Mouse (Mus musculus): ENCODE results near the gene Rab21. TPM values are rescaled to one million over a fixed set of nuclear protein-coding genes. Genes with fewer than 3 reads are reported as not detected.
"Not testable (repeated sequence)": the region's sequence is repeated elsewhere in the genome, so short reads cannot be mapped to it uniquely, and the experiment has no call there.

The Rab21 gene
- polyA plus RNA-seq, 1 experiment from 2014 or later: 3.0 TPM

DNA sequence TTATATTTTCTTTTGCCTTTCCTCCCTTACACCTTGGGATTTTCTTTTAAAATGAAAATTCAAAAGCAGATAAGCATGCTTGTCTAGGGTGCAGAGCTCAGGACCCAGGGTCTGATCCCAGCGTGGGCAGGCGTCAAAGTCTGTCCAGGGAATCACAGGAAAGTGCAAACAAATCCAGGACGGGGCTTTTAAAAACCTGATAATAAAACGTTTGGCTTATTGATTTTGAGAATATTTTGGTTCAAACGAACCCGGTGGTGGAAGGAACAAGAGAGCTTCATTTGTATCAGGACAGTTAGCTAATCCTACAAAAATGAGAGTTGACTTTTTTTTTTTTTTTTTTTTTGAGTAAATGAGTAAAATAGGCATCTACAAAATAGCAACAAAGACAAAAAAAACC lies 32.7 kb upstream of the Rab21 start:
- Histone ChIP-seq H3K9me3 (peaks cover 3% of the 10 kb centered on the region; the same call in 1 of the 2 replicates), H3K36me3 (replicated peaks) (peaks cover 24% of the 10 kb centered on the region), H3K4me3 (no peak overlapping the region), H3K4me1 (peaks cover 7% of the 10 kb centered on the region; the same call in 1 of the 2 replicates), H3K27me3 (ENCODE audit: poor library complexity, severe bottlenecking) (no peaks in the 10 kb centered on the region), H3K27ac (no peak overlapping the region)
- no peak for DNase-seq (ENCODE audit: extremely low spot score, low spot score)
- WGBS: 87% methylated on average over 6 of the region's 6 CpGs

DNA sequence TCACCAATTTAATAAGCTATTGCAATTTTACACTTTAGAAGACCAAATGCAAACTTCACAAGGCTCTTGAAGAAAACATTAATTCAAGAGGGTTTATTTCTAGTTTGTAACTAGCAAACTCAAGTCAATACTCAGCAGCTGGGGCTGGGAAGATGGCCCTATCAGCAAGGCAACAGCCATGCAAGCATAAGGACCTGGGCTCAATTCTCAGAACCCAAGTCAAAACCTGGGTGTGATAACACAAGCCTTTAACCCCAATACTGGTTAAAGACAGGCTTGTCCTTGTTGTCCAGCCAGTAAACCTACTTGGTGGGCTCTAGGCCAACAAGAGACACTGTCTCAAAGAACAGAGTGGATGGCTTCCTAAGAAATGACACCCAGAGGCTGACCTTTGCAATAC lies 31.1 kb upstream of the Rab21 start:
- H3K9me3 ChIP-seq: peaks cover 3% of the 10 kb centered on the region; the same call in 1 of the 2 replicates
- H3K27me3 ChIP-seq (ENCODE audit: poor library complexity, severe bottlenecking): no peaks in the 10 kb centered on the region
- no peak overlapping the region for H3K27ac ChIP-seq
- H3K4me3 ChIP-seq: no peak overlapping the region
- DNase-seq (ENCODE audit: extremely low spot score, low spot score): no peak
- H3K4me1 ChIP-seq: peaks cover 7% of the 10 kb centered on the region; the same call in 1 of the 2 replicates
- H3K36me3 ChIP-seq (replicated peaks): peaks cover 36% of the 10 kb centered on the region

DNA sequence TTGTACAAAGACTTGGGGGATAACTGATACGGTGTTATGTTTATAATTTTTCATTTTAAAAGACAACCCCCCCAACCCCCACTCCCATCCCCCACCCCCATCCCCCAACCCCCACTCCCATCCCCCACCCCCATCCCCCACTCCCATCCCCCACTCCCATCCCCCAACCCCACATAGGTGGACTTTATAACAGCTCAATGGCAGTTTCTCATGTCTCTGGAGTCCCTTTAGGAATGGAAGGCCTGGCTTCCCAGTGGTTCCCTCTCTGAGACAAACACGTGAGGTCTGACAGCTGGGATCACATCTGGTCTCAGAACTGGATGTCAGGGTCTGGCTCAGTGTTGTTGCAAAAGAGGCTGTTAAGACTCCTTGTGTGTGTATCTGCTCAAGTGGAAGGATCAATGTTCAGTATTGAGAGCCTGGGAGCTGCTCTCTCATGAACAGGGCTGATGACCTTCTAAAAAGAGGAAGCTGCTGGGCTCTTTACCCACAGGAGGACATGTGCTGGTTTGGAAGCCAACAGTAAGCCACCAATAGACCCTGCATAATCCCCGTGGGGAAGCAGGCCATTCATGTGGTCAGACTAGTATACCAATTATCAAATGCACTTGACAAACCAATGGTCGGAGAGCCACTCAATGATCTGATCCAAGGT lies 27.5 kb upstream of the Rab21 start:
- Histone ChIP-seq H3K9me3 (peaks cover 3% of the 10 kb centered on the region; the same call in 1 of the 2 replicates), H3K27me3 (ENCODE audit: poor library complexity, severe bottlenecking) (no peaks in the 10 kb centered on the region), H3K4me3 (no peak overlapping the region), H3K27ac (no peak overlapping the region), H3K4me1 (no peaks in the 10 kb centered on the region), H3K36me3 (replicated peaks) (peaks cover 45% of the 10 kb centered on the region)
- WGBS: 86% methylated on average over 4 of the region's 4 CpGs
- no peak for DNase-seq (ENCODE audit: extremely low spot score, low spot score)

DNA sequence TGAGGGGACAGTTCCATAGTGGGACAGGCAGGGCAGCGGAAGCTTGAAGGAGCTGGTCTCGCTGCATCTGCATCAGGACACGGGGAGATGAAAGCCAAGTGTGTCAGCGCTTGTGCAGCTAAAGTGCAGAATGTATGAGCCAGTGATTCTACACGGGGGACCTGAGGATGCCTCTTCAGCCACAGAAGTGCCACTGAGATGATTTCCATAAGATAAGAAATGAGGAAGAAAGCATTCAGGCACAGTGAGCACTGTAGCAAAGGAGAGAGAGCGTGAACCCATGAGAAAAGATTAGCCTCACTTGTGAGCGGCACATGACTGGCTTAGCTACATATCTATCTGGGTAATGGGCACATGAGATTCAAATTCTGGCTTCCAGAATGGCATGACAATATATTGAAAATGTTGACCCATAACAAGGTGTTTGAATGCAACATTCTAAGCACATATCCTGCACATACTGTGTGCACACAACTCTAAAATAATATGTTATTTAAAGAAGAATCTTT lies 24.5 kb upstream of the Rab21 start:
- 96% methylated on average over 7 of the region's 7 CpGs for WGBS
- Histone ChIP-seq H3K27me3 (ENCODE audit: poor library complexity, severe bottlenecking) (no peaks in the 10 kb centered on the region), H3K4me1 (no peaks in the 10 kb centered on the region), H3K36me3 (replicated peaks) (peaks cover 26% of the 10 kb centered on the region), H3K9me3 (no peaks in the 10 kb centered on the region), H3K27ac (no peak overlapping the region), H3K4me3 (no peak overlapping the region)
- no peak for DNase-seq (ENCODE audit: extremely low spot score, low spot score)

DNA sequence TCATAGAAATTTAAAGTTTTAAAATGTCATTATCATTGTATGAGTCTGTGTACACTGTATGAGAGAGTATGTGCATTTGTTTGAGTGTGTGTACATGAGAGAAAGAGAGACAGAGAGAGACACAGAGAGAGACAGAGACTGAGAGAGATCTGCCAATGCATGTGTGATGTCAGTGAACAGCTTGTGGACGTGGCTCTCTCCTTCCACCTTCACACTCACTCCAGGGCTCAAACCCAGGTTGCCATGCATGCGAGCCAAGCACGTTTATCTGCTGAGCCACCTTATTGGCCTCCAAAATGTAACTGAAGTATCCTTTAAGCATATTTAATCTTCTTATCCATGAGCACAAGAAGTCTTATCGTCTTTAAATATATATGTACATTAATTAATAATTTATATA lies 21.5 kb upstream of the Rab21 start:
- Histone ChIP-seq H3K27ac (no peak overlapping the region), H3K4me1 (no peaks in the 10 kb centered on the region), H3K4me3 (no peak overlapping the region), H3K36me3 (replicated peaks) (peaks cover 10% of the 10 kb centered on the region), H3K27me3 (ENCODE audit: poor library complexity, severe bottlenecking) (no peaks in the 10 kb centered on the region), H3K9me3 (no peaks in the 10 kb centered on the region)
- 88% methylated on average over 4 of the region's 4 CpGs for WGBS
- DNase-seq (ENCODE audit: extremely low spot score, low spot score): no peak

DNA sequence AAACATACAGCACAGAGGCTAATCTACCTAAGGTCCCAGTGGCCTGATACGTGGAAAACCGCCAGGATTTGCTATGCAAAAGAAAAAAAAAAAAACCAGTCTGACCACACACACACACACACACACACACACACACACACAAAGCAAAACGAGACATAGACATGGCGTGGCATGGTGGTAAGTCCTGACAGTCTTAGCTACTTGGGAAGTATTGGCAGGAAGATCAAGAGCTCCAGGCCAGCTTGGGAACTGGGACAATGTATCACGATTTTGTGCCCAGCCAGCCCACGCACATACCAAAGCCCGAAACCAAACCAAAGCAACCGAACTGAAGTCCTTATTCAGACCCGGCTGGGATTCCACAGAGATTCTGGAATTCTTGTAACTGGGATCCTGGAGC lies 18.1 kb upstream of the Rab21 start:
- H3K27me3 ChIP-seq (ENCODE audit: poor library complexity, severe bottlenecking): no peaks in the 10 kb centered on the region
- 91% methylated on average over 9 of the region's 9 CpGs for WGBS
- no peaks in the 10 kb centered on the region for H3K36me3 ChIP-seq (replicated peaks)
- DNase-seq (ENCODE audit: extremely low spot score, low spot score): no peak
- no peaks in the 10 kb centered on the region for H3K9me3 ChIP-seq
- H3K4me3 ChIP-seq: no peak overlapping the region
- no peaks in the 10 kb centered on the region for H3K4me1 ChIP-seq
- H3K27ac ChIP-seq: no peak overlapping the region

DNA sequence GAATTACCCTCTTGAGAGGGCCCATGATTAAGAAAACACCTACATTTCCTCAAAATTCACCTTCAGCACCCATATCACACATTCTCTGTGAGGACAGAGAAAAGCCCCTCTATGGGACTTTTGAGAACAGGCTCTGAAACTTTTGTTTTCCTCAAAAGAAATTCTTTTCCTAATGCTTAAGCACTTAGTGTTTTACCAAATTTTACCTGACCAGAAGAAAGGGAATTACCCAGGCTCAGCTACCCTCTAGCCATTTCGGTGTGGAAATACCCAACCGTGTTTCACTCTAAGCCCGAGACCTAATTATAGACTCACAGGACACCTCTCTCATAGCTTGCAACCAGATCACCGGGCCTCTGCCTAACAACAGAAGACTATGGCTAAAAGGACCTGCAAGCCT lies 17.6 kb upstream of the Rab21 start:
- no peak overlapping the region for H3K4me3 ChIP-seq
- no peak for DNase-seq (ENCODE audit: extremely low spot score, low spot score)
- H3K36me3 ChIP-seq (replicated peaks): no peaks in the 10 kb centered on the region
- H3K4me1 ChIP-seq: no peaks in the 10 kb centered on the region
- no peaks in the 10 kb centered on the region for H3K27me3 ChIP-seq (ENCODE audit: poor library complexity, severe bottlenecking)
- no peak overlapping the region for H3K27ac ChIP-seq
- no peaks in the 10 kb centered on the region for H3K9me3 ChIP-seq
- 85% methylated on average over 4 of the region's 4 CpGs for WGBS

DNA sequence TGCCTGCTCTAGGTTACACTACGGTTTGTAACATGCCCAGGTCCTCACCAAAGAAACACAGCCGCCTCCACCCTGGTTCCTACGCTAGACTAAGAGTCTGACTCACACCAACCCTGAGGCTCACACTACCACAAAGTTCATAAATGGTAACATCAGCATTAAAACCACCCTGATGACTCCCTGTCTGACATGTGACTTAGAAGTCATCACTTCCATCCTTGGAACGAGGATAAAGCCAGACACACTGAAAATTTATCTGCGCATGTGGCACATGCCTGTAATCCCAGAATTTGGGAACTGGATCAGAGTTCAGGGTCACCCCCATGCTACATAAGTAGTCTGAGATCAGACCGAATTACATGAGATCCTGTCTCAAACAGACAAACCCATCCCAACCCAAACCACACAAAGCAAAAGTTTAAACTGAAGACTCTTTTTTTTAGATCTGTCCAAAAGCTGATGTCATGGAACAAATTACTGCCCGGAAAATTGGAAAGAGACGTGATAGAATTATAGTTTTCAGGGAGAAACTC lies 17.1 kb upstream of the Rab21 start:
- no peaks in the 10 kb centered on the region for H3K9me3 ChIP-seq
- H3K4me1 ChIP-seq: no peaks in the 10 kb centered on the region
- H3K4me3 ChIP-seq: no peak overlapping the region
- WGBS: 89% methylated on average over 8 of the region's 8 CpGs
- no peak overlapping the region for H3K27ac ChIP-seq
- no peaks in the 10 kb centered on the region for H3K36me3 ChIP-seq (replicated peaks)
- no peak for DNase-seq (ENCODE audit: extremely low spot score, low spot score)
- no peaks in the 10 kb centered on the region for H3K27me3 ChIP-seq (ENCODE audit: poor library complexity, severe bottlenecking)

DNA sequence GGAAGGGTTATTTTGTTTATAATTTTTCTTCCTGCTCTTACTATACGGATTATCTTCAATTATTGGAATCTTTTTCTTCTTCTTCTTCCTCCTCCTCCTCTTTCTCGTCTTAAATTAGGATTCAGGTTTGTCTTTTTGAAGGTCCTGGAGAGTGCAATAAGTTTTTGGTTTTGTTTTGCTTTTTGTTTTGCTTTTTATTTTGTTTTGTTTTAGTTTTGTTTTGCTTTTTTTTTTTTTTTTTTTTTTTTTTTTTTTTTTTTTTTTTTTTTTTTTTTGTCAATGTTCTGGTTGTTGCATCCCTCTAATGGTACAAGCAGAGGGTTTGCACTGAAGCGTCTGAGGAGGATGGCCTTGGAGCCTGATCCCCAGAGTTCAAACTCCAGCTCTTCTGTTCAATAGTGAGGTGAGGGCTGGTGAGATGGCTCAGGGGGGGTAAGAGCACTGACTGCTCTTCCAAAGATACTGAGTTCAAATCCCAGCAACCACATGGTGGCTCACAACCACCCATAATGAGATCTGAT lies 13.7 kb upstream of the Rab21 start:
- H3K4me3 ChIP-seq: no peak overlapping the region
- H3K4me1 ChIP-seq: no peaks in the 10 kb centered on the region
- DNase-seq (ENCODE audit: extremely low spot score, low spot score): no peak
- H3K9me3 ChIP-seq: no peaks in the 10 kb centered on the region
- H3K27ac ChIP-seq: no peak overlapping the region
- WGBS: 84% methylated on average over 3 of the region's 3 CpGs
- H3K27me3 ChIP-seq (ENCODE audit: poor library complexity, severe bottlenecking): no peaks in the 10 kb centered on the region
- H3K36me3 ChIP-seq (replicated peaks): no peaks in the 10 kb centered on the region

DNA sequence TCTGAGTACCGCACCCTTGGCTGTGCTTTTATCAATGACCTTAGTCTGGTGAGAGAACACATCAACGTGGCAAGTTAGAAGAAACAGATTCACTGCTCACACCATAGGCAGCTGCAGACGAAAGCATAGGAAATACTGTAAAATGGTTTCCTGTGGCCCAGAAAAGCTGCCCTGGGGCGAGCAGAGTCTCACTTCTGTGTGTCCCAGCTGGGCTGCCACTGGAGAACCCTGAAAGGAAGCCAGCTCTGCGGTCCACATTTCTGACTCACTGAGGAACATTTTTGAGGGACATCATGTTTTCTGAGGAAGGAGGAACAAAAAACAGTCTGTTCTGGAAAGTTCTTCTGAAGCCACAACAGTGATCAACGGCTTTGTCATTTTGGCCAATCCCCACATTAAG lies 13.1 kb upstream of the Rab21 start:
- no peaks in the 10 kb centered on the region for H3K36me3 ChIP-seq (replicated peaks)
- 80% methylated on average over 6 of the region's 6 CpGs for WGBS

DNA sequence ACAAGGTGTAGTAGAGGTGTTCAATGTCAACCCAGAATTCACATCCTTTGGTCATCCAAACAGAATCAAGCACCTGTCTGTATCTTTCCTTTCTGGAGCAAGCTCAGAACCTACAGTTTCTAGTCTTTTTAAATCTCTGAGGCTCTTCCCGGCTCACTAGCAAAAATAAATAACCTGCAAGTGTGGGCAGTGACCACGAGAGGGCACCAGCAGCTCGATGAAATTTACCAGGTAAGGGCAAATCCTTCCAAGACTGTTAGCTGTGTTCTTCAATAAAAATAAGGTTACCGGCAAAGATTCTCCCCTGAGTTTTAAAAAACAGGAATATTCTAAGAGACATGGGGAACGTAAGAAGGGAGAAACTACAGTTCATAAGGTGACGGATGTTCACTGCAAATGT lies 7.9 kb upstream of the Rab21 start:
- Histone ChIP-seq H3K4me3 (no peak overlapping the region), H3K27me3 (ENCODE audit: poor library complexity, severe bottlenecking) (no peaks in the 10 kb centered on the region), H3K27ac (no peak overlapping the region), H3K36me3 (replicated peaks) (no peaks in the 10 kb centered on the region), H3K4me1 (peaks cover 3% of the 10 kb centered on the region; the same call in 1 of the 2 replicates), H3K9me3 (no peaks in the 10 kb centered on the region)
- DNase-seq (ENCODE audit: extremely low spot score, low spot score): peak; percentile 71
- 15% methylated on average over 6 of the region's 6 CpGs for WGBS

More for the DNA sequence above, 13.1 kb upstream of the Rab21 start:
- Histone ChIP-seq H3K9me3 (no peaks in the 10 kb centered on the region), H3K4me1 (no peaks in the 10 kb centered on the region), H3K27ac (no peak overlapping the region), H3K27me3 (ENCODE audit: poor library complexity, severe bottlenecking) (no peaks in the 10 kb centered on the region), H3K4me3 (no peak overlapping the region)
- no peak for DNase-seq (ENCODE audit: extremely low spot score, low spot score)

DNA sequence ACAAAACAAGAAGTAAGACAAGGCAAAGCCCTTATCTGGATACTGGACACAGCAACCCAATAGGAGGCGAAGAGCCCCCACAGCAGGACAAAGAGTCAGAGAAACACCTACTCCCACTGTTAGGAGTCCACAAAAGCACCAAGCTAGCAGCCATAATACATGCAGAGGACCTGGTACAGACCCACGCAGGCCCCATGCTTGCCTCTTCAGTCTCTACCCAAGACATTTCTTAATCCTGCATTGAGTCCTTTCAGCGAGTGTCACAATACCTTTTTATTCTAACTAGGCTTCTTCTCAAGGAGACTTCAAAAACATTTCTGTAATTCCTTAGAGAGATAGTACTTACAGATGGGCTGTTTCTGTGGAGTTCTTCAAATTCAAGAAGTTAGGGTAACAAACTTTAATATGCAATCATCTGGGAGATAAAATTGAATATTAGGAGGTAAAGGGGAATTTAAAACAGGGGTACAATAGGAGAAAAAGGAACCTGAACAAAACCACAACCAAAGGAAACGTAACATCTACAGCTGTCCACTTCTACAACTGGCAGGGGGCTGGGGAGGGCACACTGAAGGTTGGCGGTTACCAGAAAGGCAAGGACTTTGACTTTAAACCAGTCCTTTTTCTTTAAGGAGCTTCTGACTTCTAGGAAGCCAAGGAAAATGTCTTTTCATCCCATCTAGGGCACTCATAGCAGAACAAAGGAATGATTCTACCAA lies 6.1 kb upstream of the Rab21 start:
- H3K4me3 ChIP-seq: no peak overlapping the region
- H3K36me3 ChIP-seq (replicated peaks): no peaks in the 10 kb centered on the region
- DNase-seq (ENCODE audit: extremely low spot score, low spot score): no peak
- H3K27me3 ChIP-seq (ENCODE audit: poor library complexity, severe bottlenecking): no peaks in the 10 kb centered on the region
- H3K9me3 ChIP-seq: no peaks in the 10 kb centered on the region
- no peak overlapping the region for H3K27ac ChIP-seq
- WGBS: 78% methylated on average over 5 of the region's 5 CpGs
- H3K4me1 ChIP-seq: peaks cover 4% of the 10 kb centered on the region

DNA sequence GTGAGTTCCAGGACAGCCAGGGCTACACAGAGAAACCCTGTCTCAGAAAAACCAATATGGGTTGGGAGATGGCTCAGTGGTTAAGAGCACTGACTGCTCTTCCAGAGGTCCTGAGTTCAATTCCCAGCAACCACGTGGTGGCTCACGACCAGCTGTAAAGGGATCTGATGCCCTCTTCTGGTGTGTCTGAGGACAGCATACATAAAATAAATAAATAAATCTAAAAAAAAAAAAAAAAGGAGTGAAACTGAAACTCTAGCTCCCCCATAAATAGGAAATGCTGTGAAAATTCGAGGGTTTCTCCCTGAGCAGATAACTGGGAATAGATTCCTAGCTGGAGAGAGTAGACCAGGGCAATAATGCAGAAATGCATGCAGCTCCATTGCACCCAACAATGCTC lies 3.0 kb upstream of the Rab21 start:
- peaks cover 23% of the 10 kb centered on the region for H3K4me1 ChIP-seq
- not testable (repeated sequence) for H3K4me3 ChIP-seq; H3K27me3 ChIP-seq (ENCODE audit: poor library complexity, severe bottlenecking); DNase-seq (ENCODE audit: extremely low spot score, low spot score); H3K27ac ChIP-seq; H3K36me3 ChIP-seq (replicated peaks); H3K9me3 ChIP-seq
- 63% methylated on average over 3 of the region's 3 CpGs for whole genome bisulfite sequencing

Data from forebrain, embryonic 10.5 days (tissue).